Mouse (Mus musculus): ENCODE results near the gene Rgs16. TPM values are rescaled to one million over a fixed set of nuclear protein-coding genes. Genes with fewer than 3 reads are reported as not detected.

The Rgs16 gene
- polyA plus RNA-seq, 1 experiment: 0.34 TPM

DNA sequence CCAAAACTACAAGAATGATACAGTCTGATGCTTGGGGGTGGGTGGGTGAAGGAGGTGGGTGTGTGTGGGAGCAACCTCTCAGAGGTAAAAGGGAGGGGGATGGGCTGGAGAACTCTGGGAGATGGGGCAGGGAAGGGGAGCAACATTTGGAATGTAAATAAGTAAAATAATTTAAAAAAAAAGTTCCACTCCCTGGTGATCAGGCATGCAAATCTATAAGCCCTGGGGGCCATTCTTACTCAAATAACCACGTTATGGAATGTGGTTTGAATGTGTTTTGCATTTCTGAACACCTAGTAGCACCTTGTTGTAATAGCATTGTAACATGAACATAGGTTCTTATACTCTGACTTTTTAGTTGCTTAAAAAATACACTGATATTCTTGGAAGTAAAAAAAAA is 43.2 kb downstream of the Rgs16 start:
- Histone ChIP-seq H3K4me1 (ENCODE audit: control insufficient read depth, insufficient read depth, insufficient read length, low read length) (no peaks in the 10 kb centered on the region), H3K36me3 (ENCODE audit: control insufficient read depth, insufficient read depth, low read length) (no peaks in the 10 kb centered on the region), H3K27me3 (ENCODE audit: control insufficient read depth, insufficient read depth, low read length) (no peaks in the 10 kb centered on the region), H3K27ac (ENCODE audit: insufficient read depth, low read depth, low read length) (no peak overlapping the region), H3K4me3 (ENCODE audit: low read depth, low read length) (no peak overlapping the region)
- TF ChIP-seq CTCF (IDR thresholded peaks at IDR 0.05; ENCODE audit: extremely low read depth, insufficient read length, insufficient replicate concordance, low read depth, low read length): no peak
- WGBS: 72% methylated on average over 1 of the region's 1 CpGs

DNA sequence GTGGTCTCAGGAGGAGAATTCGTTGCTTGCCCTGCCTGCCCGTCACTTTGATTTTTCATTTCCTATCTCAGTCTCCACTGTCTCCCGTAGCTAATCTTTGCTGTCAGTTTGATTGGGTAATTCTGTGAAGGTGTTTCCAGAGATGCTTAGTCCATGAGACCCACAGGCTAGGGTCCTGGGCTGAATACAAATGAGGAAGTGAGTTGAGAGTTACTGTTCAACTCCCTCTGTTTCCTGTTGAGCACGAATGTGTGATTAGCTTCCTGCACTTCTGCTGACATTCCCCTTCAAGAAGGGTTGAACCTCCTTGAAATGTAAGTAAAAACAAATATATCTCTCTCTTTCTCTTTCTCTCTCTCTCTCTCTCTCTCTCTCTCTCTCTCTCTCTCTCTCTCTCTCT is 45.5 kb downstream of the Rgs16 start:
- 51% methylated on average over 4 of the region's 4 CpGs for WGBS
- no peaks in the 10 kb centered on the region for H3K27me3 ChIP-seq (ENCODE audit: control insufficient read depth, insufficient read depth, low read length)
- no peak for TF ChIP-seq POLR2A (IDR thresholded peaks at IDR 0.05; ENCODE audit: low read depth, low read length)
- no peak for TF ChIP-seq CTCF (IDR thresholded peaks at IDR 0.05; ENCODE audit: extremely low read depth, insufficient read length, insufficient replicate concordance, low read depth, low read length)

DNA sequence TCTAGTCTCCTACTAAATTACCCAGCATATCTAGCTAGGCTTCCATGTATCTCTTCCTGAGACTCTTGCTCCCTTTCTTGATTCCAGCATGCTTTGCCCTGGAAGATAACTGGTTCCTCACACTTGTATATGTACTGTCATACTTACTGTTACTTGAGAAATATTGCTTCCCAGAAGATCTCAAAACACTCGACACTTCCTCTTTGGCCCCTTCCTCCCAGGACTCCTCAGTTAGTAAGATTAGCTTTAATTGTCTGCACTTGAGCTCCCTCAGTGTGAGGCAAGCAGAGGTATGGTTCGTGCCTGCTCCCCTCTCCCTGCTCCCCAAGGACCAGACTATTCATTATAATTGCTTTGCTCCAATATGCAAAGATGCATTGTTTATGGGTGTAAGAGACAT is 50.6 kb downstream of the Rgs16 start:
- Histone ChIP-seq H3K4me3 (ENCODE audit: low read depth, low read length) (no peak overlapping the region), H3K27me3 (ENCODE audit: control insufficient read depth, insufficient read depth, low read length) (no peaks in the 10 kb centered on the region), H3K36me3 (ENCODE audit: control insufficient read depth, insufficient read depth, low read length) (no peaks in the 10 kb centered on the region), H3K27ac (ENCODE audit: insufficient read depth, low read depth, low read length) (no peak overlapping the region), H3K4me1 (ENCODE audit: control insufficient read depth, insufficient read depth, insufficient read length, low read length) (peaks cover 1% of the 10 kb centered on the region; the same call in 1 of the 2 replicates)
- TF ChIP-seq CTCF (IDR thresholded peaks at IDR 0.05; ENCODE audit: extremely low read depth, insufficient read length, insufficient replicate concordance, low read depth, low read length): no peak
- WGBS: 78% methylated on average over 2 of the region's 2 CpGs

More for the DNA sequence above, 45.5 kb downstream of the Rgs16 start:
- Histone ChIP-seq H3K36me3 (ENCODE audit: control insufficient read depth, insufficient read depth, low read length) (no peaks in the 10 kb centered on the region), H3K4me1 (ENCODE audit: control insufficient read depth, insufficient read depth, insufficient read length, low read length) (no peaks in the 10 kb centered on the region), H3K27ac (ENCODE audit: insufficient read depth, low read depth, low read length) (no peak overlapping the region), H3K4me3 (ENCODE audit: low read depth, low read length) (no peak overlapping the region)

DNA sequence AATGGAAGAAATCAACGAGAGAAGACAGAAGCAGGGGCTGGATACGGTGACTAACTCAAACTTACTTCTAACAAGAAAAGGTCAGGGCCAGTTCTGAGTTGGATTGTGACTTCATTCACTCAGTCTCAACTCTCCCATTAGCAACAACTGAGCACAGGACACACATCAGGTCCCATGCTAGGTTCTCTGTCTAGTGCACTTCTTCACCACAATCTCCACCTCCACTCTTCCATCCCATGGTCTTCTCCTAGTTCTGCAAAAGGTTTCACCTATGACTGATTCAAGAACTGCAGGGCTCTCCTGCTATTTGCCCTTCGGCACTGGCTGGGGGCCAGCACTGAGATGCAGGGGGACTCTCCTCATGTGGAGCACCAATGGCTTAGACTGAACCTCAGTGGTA is 54.1 kb downstream of the Rgs16 start:
- TF ChIP-seq CTCF (IDR thresholded peaks at IDR 0.05; ENCODE audit: extremely low read depth, insufficient read length, insufficient replicate concordance, low read depth, low read length) (no peak), POLR2A (IDR thresholded peaks at IDR 0.05; ENCODE audit: low read depth, low read length) (no peak)
- no peaks in the 10 kb centered on the region for H3K27me3 ChIP-seq (ENCODE audit: control insufficient read depth, insufficient read depth, low read length)
- no peak overlapping the region for H3K4me3 ChIP-seq (ENCODE audit: low read depth, low read length)
- peaks cover 1% of the 10 kb centered on the region; the same call in 1 of the 2 replicates for H3K4me1 ChIP-seq (ENCODE audit: control insufficient read depth, insufficient read depth, insufficient read length, low read length)
- no peaks in the 10 kb centered on the region for H3K36me3 ChIP-seq (ENCODE audit: control insufficient read depth, insufficient read depth, low read length)
- H3K27ac ChIP-seq (ENCODE audit: insufficient read depth, low read depth, low read length): no peak overlapping the region
- 71% methylated on average over 3 of the region's 3 CpGs for WGBS

Other genes starting within 250 kb of the Rgs16 start
- 0.39 and 6.3 TPM in 2 replicates for gene Npl, start 190.3 kb upstream of the Rgs16 start, polyA plus RNA-seq (2012; rRNA removed)
- 0.08 TPM in 1 of 2 replicates, not detected in the other for gene Rgs8, start 87.3 kb upstream of the Rgs16 start, polyA plus RNA-seq (2012; rRNA removed)
- gene Rnasel, start 9.1 kb downstream of the Rgs16 start, polyA plus RNA-seq (2012; rRNA removed): 5.9 and 10.9 TPM in 2 replicates
- gene Rgsl1, start 103.8 kb downstream of the Rgs16 start, polyA plus RNA-seq (2012; rRNA removed): not detected in 2 replicates
- not detected in 2 replicates for gene Teddm1b, start 134.0 kb downstream of the Rgs16 start, polyA plus RNA-seq (2012; rRNA removed)
- gene Teddm1a, start 151.4 kb downstream of the Rgs16 start, polyA plus RNA-seq (2012; rRNA removed): not detected in 2 replicates
- 18.4 and 19.3 TPM in 2 replicates for gene Glul, start 159.6 kb downstream of the Rgs16 start, polyA plus RNA-seq (2012; rRNA removed)
- 0.06 and 0.08 TPM in 2 replicates for gene Teddm2, start 159.9 kb downstream of the Rgs16 start, polyA plus RNA-seq (2012; rRNA removed)

Measured in small intestine, adult 2 months (tissue).